Mouse (Mus musculus): ENCODE results near the gene Gm16181.
A peak's percentile ranks its signal among the peaks of the same experiment; 100 is the strongest.
"Not testable (repeated sequence)": the region's sequence is repeated elsewhere in the genome, so short reads cannot be mapped to it uniquely, and the experiment has no call there.

Gm16181 gene

GRCm38 (mm10) chr17:35232659-35233058, 12.0 kb downstream of the Gm16181 start:
- no peak for DNase-seq (ENCODE audit: low spot score)

GRCm38 (mm10) chr17:35233114-35233980, 12.7 kb downstream of the Gm16181 start, which contains the start of gene Atp6v1g2:
Atp6v1g2 (plus strand) TSS chr17:35233660.
- DNase-seq (ENCODE audit: low spot score), result no peak

GRCm38 (mm10) chr17:35234090-35234489, 13.5 kb downstream of the Gm16181 start:
- DNase-seq (ENCODE audit: low spot score), result not testable (repeated sequence)

- DNase-seq (ENCODE audit: low spot score), result no peak
Measured at GRCm38 (mm10) chr17:35234903-35235302, 14.3 kb downstream of the Gm16181 start.

GRCm38 (mm10) chr17:35235614-35236389, 15.2 kb downstream of the Gm16181 start, which contains the start of gene Nfkbil1:
Nfkbil1 (minus strand) TSS chr17:35235792.
- peak; percentile 96 for DNase-seq (ENCODE audit: low spot score)

GRCm38 (mm10) chr17:35236390-35236746, 15.7 kb downstream of the Gm16181 start:
- peak; percentile 95 for DNase-seq (ENCODE audit: low spot score)

GRCm38 (mm10) chr17:35236996-35237395, 16.4 kb downstream of the Gm16181 start:
- DNase-seq (ENCODE audit: low spot score), result no peak

- no peak for DNase-seq (ENCODE audit: low spot score)
Measured at GRCm38 (mm10) chr17:35237504-35237903, 16.9 kb downstream of the Gm16181 start.

GRCm38 (mm10) chr17:35239700-35240099, 19.1 kb downstream of the Gm16181 start:
- DNase-seq (ENCODE audit: low spot score), result no peak

- no peak for DNase-seq (ENCODE audit: low spot score)
Measured at GRCm38 (mm10) chr17:35240384-35241304, 20.0 kb downstream of the Gm16181 start.

- peak; percentile 96 for DNase-seq (ENCODE audit: low spot score)
Measured at GRCm38 (mm10) chr17:35241305-35242014, 20.8 kb downstream of the Gm16181 start, which contains the start of gene Ddx39b. Ddx39b (plus strand) TSS chr17:35241746.

- no peak for DNase-seq (ENCODE audit: low spot score)
Measured at GRCm38 (mm10) chr17:35242015-35242941, 21.6 kb downstream of the Gm16181 start.

GRCm38 (mm10) chr17:35243086-35243485, 22.5 kb downstream of the Gm16181 start:
- DNase-seq (ENCODE audit: low spot score), result no peak

- no peak for DNase-seq (ENCODE audit: low spot score)
Measured at GRCm38 (mm10) chr17:35244999-35245398, 24.4 kb downstream of the Gm16181 start.

- DNase-seq (ENCODE audit: low spot score), result no peak
Measured at GRCm38 (mm10) chr17:35245731-35246623, 25.3 kb downstream of the Gm16181 start.

- no peak for DNase-seq (ENCODE audit: low spot score)
Measured at GRCm38 (mm10) chr17:35247144-35247543, 26.5 kb downstream of the Gm16181 start.

- DNase-seq (ENCODE audit: low spot score), result no peak
Measured at GRCm38 (mm10) chr17:35248986-35249385, 28.4 kb downstream of the Gm16181 start.

GRCm38 (mm10) chr17:35249451-35250197, 29.0 kb downstream of the Gm16181 start:
- no peak for DNase-seq (ENCODE audit: low spot score)

All from lung, postnatal 25 days (tissue).